Mouse (Mus musculus) kidney, postnatal 0 days (tissue): Measurements from ENCODE around the gene Dcaf5. TPM values are rescaled to one million over a fixed set of nuclear protein-coding genes. Genes with fewer than 3 reads are reported as not detected.

Source experiments
- ATAC-seq: fragments of 200-750 bp; cut with Nextera tagmentation; replicated peaks from 2 replicates; pipeline ENCODE4 v1.8.0; 2017; ENCODE audit warnings: low read depth, moderate number of reproducible peaks, moderate TSS enrichment, moderate library complexity; ENCODE audit not compliant: low FRiP score
- DNase-seq: peaks from one replicate; pipeline ENCODE4 v3.0.0-alpha.2; 2016; ENCODE audit warnings: low spot score
- H3K27ac ChIP-seq: fragments of 300-500 bp; sonication (generic); 2 replicates; pipeline ENCODE4 v1.5.1; 2014; ENCODE audit warnings: mild to moderate bottlenecking
- H3K27me3 ChIP-seq: fragments of 300-500 bp; sonication (generic); 2 replicates; pipeline ENCODE4 v1.6.1; 2014; ENCODE audit warnings: low read length, mixed read lengths; ENCODE audit not compliant: insufficient read depth
- H3K36me3 ChIP-seq: fragments of 300-500 bp; sonication (generic); 2 replicates; pipeline ENCODE4 v1.6.1; 2014; ENCODE audit warnings: low read length, mixed read lengths; ENCODE audit not compliant: insufficient read depth
- H3K4me1 ChIP-seq: fragments of 300-500 bp; sonication (generic); replicated peaks from 2 replicates; pipeline ENCODE4 v1.6.1; 2014; ENCODE audit warnings: antibody characterized with exemption, low read length, mixed read lengths; ENCODE audit not compliant: insufficient read depth
- H3K4me2 ChIP-seq: fragments of 300-500 bp; sonication (generic); 2 replicates; pipeline ENCODE4 v1.6.1; 2014; ENCODE audit warnings: mild to moderate bottlenecking, low read length, moderate library complexity, mixed read lengths
- H3K4me3 ChIP-seq: fragments of 300-500 bp; sonication (generic); replicated peaks from 2 replicates; pipeline ENCODE4 v1.5.1; 2014; ENCODE audit warnings: low read depth, low read length
- H3K9ac ChIP-seq: fragments of 300-500 bp; sonication (generic); 2 replicates; pipeline ENCODE4 v1.6.1; 2014; ENCODE audit warnings: low read depth, low read length
- H3K9me3 ChIP-seq: fragments of 300-500 bp; sonication (generic); replicated peaks from 2 replicates; pipeline ENCODE4 v1.6.1; 2016; ENCODE audit warnings: low read length, inconsistent platforms, mixed read lengths
- CTCF ChIP-seq: IDR thresholded peaks from 2 replicates; pipeline ENCODE4 v1.5.1; 2016; ENCODE audit warnings: antibody characterized with exemption, low read depth, mild to moderate bottlenecking, moderate library complexity
- WGBS: fragments of 180-500 bp; shearing (Covaris S2); extraction: QIAGEN DNeasy Blood & Tissue Kit; methylation state at CpG from one replicate; pipeline ENCODE4 v1.1.7; 2014; 5-methylcytosine and 5-hydroxymethylcytosine counted together
- polyA plus RNA-seq: library from polyadenylated mRNA; unstranded; fragments of >200 nt; fragmentation: Nextera tagmentation; extraction: Ambion mirVana; gene quantifications from 2 replicates; pipeline ENCODE4 v1.2.1, GENCODE M21; 2015

Dcaf5 gene
- polyA plus RNA-seq, 1 experiment from 2014 or later: 11.9 TPM

DNA sequence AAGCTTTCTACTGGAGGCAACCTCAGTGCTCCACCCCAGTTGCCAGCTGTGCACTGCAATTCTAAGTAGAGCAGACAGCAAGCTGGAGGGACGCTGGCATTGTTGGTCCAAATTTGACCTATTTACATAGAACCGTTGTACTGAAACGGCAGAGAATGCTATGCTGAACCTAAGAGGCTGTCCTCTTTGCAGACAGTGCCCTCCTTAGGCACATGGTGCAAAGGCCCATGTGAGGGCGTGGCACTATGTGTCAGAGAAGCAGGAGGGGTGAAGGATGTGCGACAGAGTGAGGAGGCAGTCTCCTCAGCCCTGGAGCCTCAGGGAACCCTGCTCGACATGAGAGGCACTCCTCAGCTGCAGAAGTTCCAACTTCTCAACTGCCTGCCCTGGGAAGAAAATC is 40.0 kb downstream of the Dcaf5 start:
- no peak for TF ChIP-seq CTCF
- no peaks in the 10 kb centered on the region for H3K27me3 ChIP-seq
- H3K4me3 ChIP-seq: no peak overlapping the region
- H3K9ac ChIP-seq: no peak overlapping the region
- H3K36me3 ChIP-seq: peaks cover 34% of the 10 kb centered on the region
- no peak for DNase-seq
- H3K9me3 ChIP-seq: no peaks in the 10 kb centered on the region
- no peak for ATAC-seq
- no peaks in the 10 kb centered on the region for H3K4me1 ChIP-seq
- H3K4me2 ChIP-seq: no peak overlapping the region
- no peak overlapping the region for H3K27ac ChIP-seq
- WGBS: 58% methylated on average over 6 of the region's 6 CpGs

DNA sequence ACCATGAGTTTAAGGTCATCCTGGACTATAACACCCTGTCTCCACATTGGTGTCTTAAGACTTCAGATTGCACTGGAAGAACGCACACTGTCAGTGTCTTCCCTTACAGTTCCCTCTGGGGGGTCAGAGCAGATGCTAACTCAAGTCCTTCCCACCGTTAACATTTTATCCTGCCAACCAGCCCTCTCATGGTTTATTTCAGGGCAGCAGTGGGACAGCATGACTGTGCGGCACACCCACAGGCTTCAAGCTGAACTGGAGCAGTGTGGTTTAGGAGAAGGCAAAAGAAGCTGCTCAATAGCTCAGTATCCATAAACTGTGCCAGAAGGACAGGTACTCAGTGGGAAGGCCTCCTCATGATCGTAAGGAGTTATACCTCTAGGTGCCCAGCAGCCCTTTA is 41.1 kb downstream of the Dcaf5 start:
- H3K4me1 ChIP-seq: no peaks in the 10 kb centered on the region
- H3K4me3 ChIP-seq: no peak overlapping the region
- no peak overlapping the region for H3K27ac ChIP-seq
- no peak overlapping the region for H3K4me2 ChIP-seq
- peaks cover 36% of the 10 kb centered on the region for H3K36me3 ChIP-seq
- no peak for DNase-seq
- 90% methylated on average over 4 of the region's 4 CpGs for WGBS
- H3K9me3 ChIP-seq: no peaks in the 10 kb centered on the region
- no peak for ATAC-seq
- TF ChIP-seq CTCF: no peak
- H3K27me3 ChIP-seq: no peaks in the 10 kb centered on the region
- no peak overlapping the region for H3K9ac ChIP-seq

DNA sequence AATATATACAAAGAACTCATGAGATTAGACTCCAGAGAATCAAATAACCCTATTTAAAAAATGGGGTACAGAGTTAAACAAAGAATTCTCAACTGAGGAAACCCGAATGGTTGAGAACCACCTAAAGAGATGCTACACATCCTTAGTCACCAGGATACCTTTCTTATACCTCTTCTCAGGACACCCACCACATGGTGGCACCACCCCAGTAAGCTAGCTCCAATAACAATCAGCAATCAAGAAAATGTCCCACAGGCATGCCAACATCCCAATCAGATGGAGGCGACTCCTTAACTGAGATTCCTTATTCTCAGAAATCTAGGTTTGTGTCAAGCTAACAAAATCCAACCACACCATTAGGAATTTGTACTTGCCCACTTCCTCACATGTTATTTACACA is 42.4 kb downstream of the Dcaf5 start:
- no peak for DNase-seq
- H3K4me1 ChIP-seq: no peaks in the 10 kb centered on the region
- no peak overlapping the region for H3K27ac ChIP-seq
- H3K27me3 ChIP-seq: no peaks in the 10 kb centered on the region
- WGBS: 89% methylated on average over 2 of the region's 2 CpGs
- no peak overlapping the region for H3K4me2 ChIP-seq
- no peaks in the 10 kb centered on the region for H3K9me3 ChIP-seq
- H3K9ac ChIP-seq: no peak overlapping the region
- H3K4me3 ChIP-seq: no peak overlapping the region
- peaks cover 36% of the 10 kb centered on the region for H3K36me3 ChIP-seq
- TF ChIP-seq CTCF: peak; percentile 5; the same call in 1 of the 2 replicates
- no peak for ATAC-seq

DNA sequence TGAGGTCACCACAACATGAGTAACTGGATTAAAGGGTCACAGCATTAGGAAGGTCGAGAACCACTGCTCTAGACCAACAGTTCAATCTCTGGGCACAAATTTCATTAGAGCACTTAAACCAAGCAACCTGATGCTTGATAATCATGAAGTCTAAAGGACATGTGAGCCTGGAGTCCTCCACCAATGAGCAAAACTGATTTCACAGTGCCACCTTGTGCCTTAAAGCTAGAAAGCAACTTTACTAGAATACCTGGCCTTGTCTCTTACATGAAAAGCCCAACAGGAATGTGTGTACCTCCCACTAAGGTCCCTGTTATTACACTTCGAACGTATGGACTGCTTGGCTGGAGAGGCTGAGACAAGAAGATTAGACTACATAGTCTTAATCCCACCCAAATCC is 47.0 kb downstream of the Dcaf5 start:
- TF ChIP-seq CTCF: peak; percentile 73
- no peak overlapping the region for H3K9ac ChIP-seq
- no peak overlapping the region for H3K4me2 ChIP-seq
- 52% methylated on average over 3 of the region's 3 CpGs for WGBS
- DNase-seq (peak; percentile 62), ATAC-seq (no peak)
- peaks cover 11% of the 10 kb centered on the region; the same call in 1 of the 2 replicates for H3K36me3 ChIP-seq
- H3K4me1 ChIP-seq: no peaks in the 10 kb centered on the region
- no peak overlapping the region for H3K27ac ChIP-seq
- H3K27me3 ChIP-seq: no peaks in the 10 kb centered on the region
- no peaks in the 10 kb centered on the region for H3K9me3 ChIP-seq
- H3K4me3 ChIP-seq: no peak overlapping the region

DNA sequence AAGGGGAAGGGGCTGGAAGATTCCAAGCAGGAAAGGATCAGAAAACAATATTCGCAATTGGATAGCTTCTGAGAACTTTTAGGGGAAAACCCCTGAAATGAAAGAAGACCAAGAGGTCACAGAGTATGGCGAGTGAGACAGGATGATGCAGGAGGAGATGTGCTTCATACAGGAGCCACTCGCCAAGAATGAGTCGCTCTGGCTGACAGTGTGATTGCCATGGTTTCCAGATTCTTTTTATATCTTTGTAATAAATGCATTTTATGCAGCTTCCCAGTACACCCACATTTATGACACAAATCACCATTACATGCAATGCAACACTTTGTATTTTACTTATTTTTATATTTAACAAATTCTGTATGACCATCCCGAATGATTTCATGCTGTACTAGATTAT is 49.1 kb downstream of the Dcaf5 start:
- WGBS: 89% methylated on average over 5 of the region's 5 CpGs
- no peak for ATAC-seq
- H3K36me3 ChIP-seq: peaks cover 11% of the 10 kb centered on the region; the same call in 1 of the 2 replicates

DNA sequence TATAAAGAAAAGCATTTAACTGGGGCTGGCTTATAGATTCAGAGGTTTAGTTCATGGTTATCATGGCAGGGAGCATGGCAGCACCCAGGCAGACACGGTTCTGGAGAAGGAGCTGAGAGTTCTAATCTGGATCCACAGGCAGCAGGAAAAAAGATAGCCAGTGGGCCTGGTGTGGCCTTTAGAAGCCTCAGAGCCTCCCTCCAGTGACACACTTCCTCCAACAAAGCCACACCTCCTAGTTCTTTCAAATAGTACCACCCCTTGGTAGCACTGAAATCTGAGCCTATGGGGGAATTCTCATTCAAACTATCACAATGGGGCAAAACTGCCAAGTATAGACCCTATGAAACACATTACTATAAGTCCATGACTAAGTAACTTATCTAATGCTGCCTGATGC is 51.0 kb downstream of the Dcaf5 start:
- no peak overlapping the region for H3K9ac ChIP-seq
- H3K4me1 ChIP-seq: no peaks in the 10 kb centered on the region
- WGBS: 95% methylated on average over 1 of the region's 1 CpGs
- H3K27me3 ChIP-seq: no peaks in the 10 kb centered on the region
- H3K4me2 ChIP-seq: no peak overlapping the region
- H3K4me3 ChIP-seq: no peak overlapping the region
- ATAC-seq (no peak), DNase-seq (no peak)
- H3K27ac ChIP-seq: no peak overlapping the region
- no peaks in the 10 kb centered on the region for H3K9me3 ChIP-seq
- TF ChIP-seq CTCF: no peak
- H3K36me3 ChIP-seq: peaks cover 5% of the 10 kb centered on the region; the same call in 1 of the 2 replicates

More for the DNA sequence above, 49.1 kb downstream of the Dcaf5 start:
- Histone ChIP-seq H3K27me3 (no peaks in the 10 kb centered on the region), H3K4me2 (no peak overlapping the region), H3K27ac (no peak overlapping the region), H3K4me1 (no peaks in the 10 kb centered on the region), H3K9ac (no peak overlapping the region), H3K9me3 (no peaks in the 10 kb centered on the region), H3K4me3 (no peak overlapping the region)
- no peak for TF ChIP-seq CTCF
- DNase-seq: no peak

DNA sequence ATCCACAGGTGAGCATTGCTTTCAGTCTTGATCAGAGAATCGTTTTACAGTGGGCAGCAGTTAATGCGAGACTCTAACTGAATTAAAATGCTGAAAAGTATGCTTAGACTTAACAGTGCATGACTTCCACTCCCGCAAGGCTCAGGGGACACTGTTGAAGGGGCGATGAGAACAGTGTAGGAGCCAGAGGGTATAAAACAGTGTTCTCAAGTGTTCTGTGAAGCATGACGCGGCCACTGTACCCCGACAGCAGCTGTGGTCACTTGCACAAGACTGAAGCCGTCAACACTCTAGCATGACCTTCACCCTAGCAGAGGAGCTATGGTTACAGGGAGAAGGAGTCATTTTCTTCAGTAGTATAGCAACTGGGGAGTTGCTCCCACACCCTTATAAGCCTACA is 52.9 kb downstream of the Dcaf5 start:
- Histone ChIP-seq H3K27me3 (no peaks in the 10 kb centered on the region), H3K9me3 (no peaks in the 10 kb centered on the region), H3K27ac (peak overlapping the region; percentile 34; the same call in 1 of the 2 replicates), H3K36me3 (peaks cover 5% of the 10 kb centered on the region), H3K4me1 (no peaks in the 10 kb centered on the region), H3K4me3 (no peak overlapping the region), H3K9ac (no peak overlapping the region), H3K4me2 (no peak overlapping the region)
- DNase-seq: peak; percentile 14
- WGBS: 43% methylated on average over 8 of the region's 8 CpGs
- no peak for TF ChIP-seq CTCF
- no peak; the same call in 1 of the 2 replicates for ATAC-seq
